Mouse (Mus musculus) C2C12 (cell line): ENCODE measurements around the gene Scd4.

ENCODE experiments used
- CTCF ChIP-seq: IDR thresholded peaks from one replicate; pipeline ENCODE4 v1.5.1; 2011; ENCODE audit not compliant: control insufficient read depth, insufficient read depth, insufficient read length
- MYOD1 ChIP-seq: IDR thresholded peaks from one replicate; pipeline ENCODE4 v1.6.1; 2011; ENCODE audit warnings: low read depth; ENCODE audit not compliant: control insufficient read depth, insufficient read length
- MYOG ChIP-seq: IDR thresholded peaks from one replicate; pipeline ENCODE4 v1.6.1; 2011; ENCODE audit not compliant: control insufficient read depth, insufficient read length; ENCODE audit errors: extremely low read depth
- USF1 ChIP-seq: IDR thresholded peaks from one replicate; pipeline ENCODE4 v1.6.1; 2011; ENCODE audit warnings: low read depth, mild to moderate bottlenecking, control low read depth, moderate library complexity

DNA sequence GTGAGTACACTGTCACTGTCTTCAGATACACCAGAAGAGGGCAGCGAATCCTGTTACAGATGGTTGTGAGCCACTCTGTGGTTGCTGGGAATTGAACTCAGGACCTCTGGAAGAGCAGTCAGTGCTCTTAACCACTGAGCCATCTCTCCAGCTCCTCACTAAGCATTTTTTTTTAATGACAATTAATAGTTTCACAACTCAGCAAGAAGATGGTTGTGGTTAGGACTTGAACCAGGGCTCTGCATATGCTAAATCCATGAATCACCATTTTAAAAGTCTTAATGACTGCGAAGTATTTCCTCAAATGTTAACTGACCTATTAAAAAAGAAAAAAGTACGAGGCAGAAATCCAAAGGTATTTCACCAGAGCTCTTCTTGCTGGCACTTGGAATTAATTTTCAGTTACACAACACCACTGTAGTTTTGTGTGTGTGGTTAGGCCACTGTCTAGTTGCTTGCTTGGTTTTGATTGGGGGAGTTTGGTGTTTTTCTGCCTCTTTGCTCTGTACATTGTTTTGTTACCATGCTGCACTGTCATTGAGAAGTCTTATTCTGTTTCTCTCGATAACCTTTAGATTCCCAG is 54.3 kb downstream of the Scd4 start:
- no peak for TF ChIP-seq MYOD1
- no peak for TF ChIP-seq CTCF
- no peak for TF ChIP-seq USF1
- no peak for TF ChIP-seq MYOG
